In genomic region chr9:108132373-108132772, GRCm38 (mm10) we compare ENCODE assay signal across 46 mouse cellular contexts. TPM values are rescaled to one million over a fixed set of nuclear protein-coding genes. Genes with fewer than 3 reads are reported as not detected.
"Had no signal": no experiment of that assay in that cellular context is flagged by ENCODE, and none has a peak within 500 bp of the region (broad histone marks: within the 10 kb centered on the region; RNA-seq: fewer than 3 reads in every experiment).

No protein-coding gene starts in this region.

- H3K36me3 ChIP-seq: heart, embryonic 10.5 days; heart, embryonic 12.5 days; heart, embryonic 13.5 days; heart, embryonic 15.5 days; intestine, embryonic 15.5 days; kidney, embryonic 15.5 days had no signal

- ATAC-seq: hindbrain, embryonic 16.5 days; hindbrain, postnatal 0 days; inflammation-experienced regulatory T-cells, adult 6 months; intestine, embryonic 15.5 days; intestine, embryonic 16.5 days; intestine, postnatal 0 days had no signal

- H3K27me3 ChIP-seq: hindbrain, embryonic 12.5 days; hindbrain, embryonic 13.5 days; hindbrain, embryonic 15.5 days; intestine, embryonic 15.5 days; kidney, embryonic 15.5 days had no signal

- H3K27ac ChIP-seq: heart, embryonic 10.5 days; heart, embryonic 13.5 days; heart, embryonic 15.5 days; hindbrain, embryonic 12.5 days; hindbrain, embryonic 13.5 days; hindbrain, embryonic 14.5 days; hindbrain, embryonic 15.5 days; hindbrain, postnatal 0 days; intestine, embryonic 15.5 days; kidney, embryonic 15.5 days; kidney, postnatal 0 days had no signal

- DNase-seq: heart, postnatal 10 days; heart, postnatal 14 days; heart, postnatal 36 days; heart, postnatal 4 days; kidney, adult 11 months; kidney, adult 18-20 months; kidney, adult 2 months; kidney, adult 8-10 months; kidney, adult 9 months; kidney, postnatal 10 days; kidney, postnatal 25 days; kidney, postnatal 36 days; kidney, postnatal 4 days; layer of hippocampus, adult 9-11 months; layer of hippocampus, postnatal 36 days had no signal

- H3K9me3 ChIP-seq: heart, embryonic 10.5 days; heart, embryonic 12.5 days; heart, embryonic 13.5 days; heart, embryonic 15.5 days; hindbrain, embryonic 10.5 days; hindbrain, embryonic 12.5 days; hindbrain, embryonic 13.5 days; hindbrain, embryonic 15.5 days; intestine, embryonic 15.5 days; kidney, embryonic 15.5 days had no signal

- H3K4me3 ChIP-seq: heart, embryonic 10.5 days; heart, embryonic 12.5 days; heart, embryonic 13.5 days; heart, embryonic 15.5 days; hindbrain, embryonic 10.5 days; hindbrain, embryonic 12.5 days; hindbrain, embryonic 13.5 days; hindbrain, embryonic 15.5 days; intestine, embryonic 15.5 days; kidney, embryonic 15.5 days; layer of hippocampus, adult 2 months; left cerebral cortex, adult 2 months had no signal

- H3K4me2 ChIP-seq: heart, embryonic 11.5 days; heart, embryonic 12.5 days; heart, embryonic 13.5 days; heart, embryonic 15.5 days; hindbrain, embryonic 12.5 days; hindbrain, embryonic 13.5 days; hindbrain, embryonic 14.5 days; hindbrain, embryonic 15.5 days; intestine, embryonic 15.5 days; kidney, embryonic 15.5 days had no signal

- H3K9ac ChIP-seq: heart, embryonic 12.5 days; heart, embryonic 13.5 days; heart, embryonic 15.5 days; hindbrain, embryonic 12.5 days; hindbrain, embryonic 13.5 days; hindbrain, embryonic 14.5 days; hindbrain, embryonic 15.5 days; intestine, embryonic 15.5 days; kidney, embryonic 15.5 days had no signal

- H3K4me1 ChIP-seq: hindbrain, embryonic 12.5 days; hindbrain, embryonic 13.5 days; hindbrain, embryonic 15.5 days; intestine, embryonic 15.5 days; kidney, embryonic 15.5 days had no signal

RNA-seq across cellular contexts. Expression of gene Mst1, which starts 52.1 kb away (rescaled TPM):
- total RNA-seq: heart, postnatal 10 days; heart, postnatal 25 days; heart, postnatal 36 days; heart, postnatal 4 days; hematopoietic stem cell, adult 5-6 weeks; hindbrain, postnatal 0 days; layer of hippocampus, adult 18-20 months; layer of hippocampus, adult 2 months; layer of hippocampus, adult 8-10 months; layer of hippocampus, postnatal 10 days; layer of hippocampus, postnatal 14 days; layer of hippocampus, postnatal 25 days; layer of hippocampus, postnatal 36 days; left cerebral cortex, adult 18-20 months; left cerebral cortex, adult 2 months had no signal
- polyA plus RNA-seq: heart, embryonic 14.5 days; heart, embryonic 15.5 days; heart, postnatal 0 days; hindbrain, embryonic 13.5 days; hindbrain, embryonic 14.5 days; hindbrain, embryonic 16.5 days; hindbrain, postnatal 0 days; kidney, embryonic 14.5 days had no signal
